Mouse (Mus musculus) embryonic fibroblast, embryonic 13.5 days (primary cell): ENCODE measurements at regions not wholly inside any gene's neighbourhood (a gene's known extent, or its start where the extent isn't known, plus 50 kb on each side); places are given as distances from the start of the nearest gene placed in this dataset.

ENCODE experiments used
- CTCF ChIP-seq: IDR thresholded peaks from 2 replicates; pipeline ENCODE4 v1.5.1; 2011; ENCODE audit warnings: mild to moderate bottlenecking, control low read depth, low read length, moderate library complexity, borderline replicate concordance; ENCODE audit not compliant: insufficient read depth
- POLR2A ChIP-seq: IDR thresholded peaks from 2 replicates; pipeline ENCODE4 v1.6.1; 2011; ENCODE audit warnings: low read depth, mild to moderate bottlenecking, control low read depth, low read length, moderate library complexity

DNA sequence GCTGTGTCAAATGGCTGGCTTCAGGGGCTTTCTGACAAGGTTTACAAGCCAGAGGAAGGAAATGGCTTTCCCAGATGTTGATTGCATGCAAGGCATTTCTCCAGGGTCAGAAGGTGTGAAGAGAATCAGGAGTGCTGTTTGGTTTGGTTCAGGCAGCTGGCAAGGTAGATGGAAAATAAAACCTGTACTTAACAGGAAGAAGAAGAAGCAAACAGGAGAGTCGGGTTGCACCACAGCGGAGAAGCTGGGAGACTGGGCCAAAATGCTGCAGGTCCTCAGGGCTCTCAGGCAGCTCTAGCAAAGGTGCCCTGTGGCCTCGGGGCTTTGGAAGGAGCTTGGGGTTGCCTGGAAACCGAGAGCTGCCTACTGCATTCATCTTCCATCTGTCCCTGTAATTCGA is 908.9 kb upstream of the Car8 start:
- TF ChIP-seq CTCF: no peak
- no peak for TF ChIP-seq POLR2A
